Mouse (Mus musculus) heart, adult 9 months (tissue): ENCODE results near the gene Gast.
"Not testable (repeated sequence)": the region's sequence is repeated elsewhere in the genome, so short reads cannot be mapped to it uniquely, and the experiment has no call there.

ENCODE experiments used
- DNase-seq, 2 experiments: peaks; one replicate each; pipeline ENCODE4 v3.0.0; 2022; ENCODE audit warnings: low spot score in 2 of 2

Gene Gast

DNA sequence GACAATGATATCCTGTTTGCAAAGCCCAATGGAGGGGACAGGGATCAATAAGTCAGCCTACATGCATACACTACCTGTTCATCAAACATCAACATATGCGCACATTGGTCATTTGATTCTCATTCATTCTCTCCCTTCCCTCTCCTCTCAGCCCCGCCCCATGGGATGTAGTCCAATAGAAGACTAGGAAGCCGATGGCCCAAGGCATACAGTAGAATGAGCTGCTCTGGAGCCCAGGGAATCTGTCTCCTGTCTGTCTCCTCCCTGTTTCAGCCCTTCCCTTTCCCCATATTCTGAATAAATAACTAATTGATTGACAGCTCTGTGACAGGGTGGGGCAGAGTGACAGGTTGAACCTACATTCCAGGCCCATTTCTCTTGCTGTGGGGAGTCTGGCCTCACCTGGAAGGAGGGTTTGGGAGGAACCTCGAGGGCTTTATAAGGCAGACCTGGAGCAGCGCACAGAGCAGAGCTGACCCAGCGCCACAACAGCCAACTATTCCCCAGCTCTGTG is at the start of gene Gast:
TSS of gene Gast (plus strand) at position 464 of the 514 bp plus-strand sequence.
- DNase-seq = no peak

- no peak for DNase-seq
Observed at GRCm38 (mm10) chr11:100284988-100285387, 49.2 kb upstream of the Gast start.

GRCm38 (mm10) chr11:100287024-100287423 is 47.2 kb upstream of the Gast start:
- peak; percentile 12 to 65 for DNase-seq

DNA sequence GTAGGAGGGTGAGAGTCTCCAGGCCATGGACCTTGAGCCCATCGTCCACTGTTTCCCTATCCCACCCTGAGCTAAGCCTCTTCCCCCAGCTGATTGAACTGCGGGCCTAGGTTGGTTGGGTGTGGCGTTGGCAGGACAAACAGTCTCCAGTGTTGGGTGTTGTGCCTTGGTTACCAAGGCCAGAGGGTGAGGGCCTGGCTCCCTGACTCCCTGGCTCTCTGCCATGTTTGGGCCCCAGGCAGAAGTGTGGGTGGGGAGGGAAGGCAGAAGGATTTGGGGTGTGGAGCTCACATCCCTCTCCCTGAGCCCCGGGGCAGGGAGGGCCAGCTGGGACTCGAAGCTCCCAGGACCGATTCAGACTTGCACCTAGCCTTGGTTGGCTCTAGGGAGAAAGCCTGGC is 45.3 kb upstream of the Gast start:
- peak in 1 of 2 experiments; percentile 18 for DNase-seq

- DNase-seq = no peak
Observed at GRCm38 (mm10) chr11:100290235-100290634, 44.0 kb upstream of the Gast start.

- no peak for DNase-seq
Observed at GRCm38 (mm10) chr11:100292884-100293283, 41.3 kb upstream of the Gast start.

DNA sequence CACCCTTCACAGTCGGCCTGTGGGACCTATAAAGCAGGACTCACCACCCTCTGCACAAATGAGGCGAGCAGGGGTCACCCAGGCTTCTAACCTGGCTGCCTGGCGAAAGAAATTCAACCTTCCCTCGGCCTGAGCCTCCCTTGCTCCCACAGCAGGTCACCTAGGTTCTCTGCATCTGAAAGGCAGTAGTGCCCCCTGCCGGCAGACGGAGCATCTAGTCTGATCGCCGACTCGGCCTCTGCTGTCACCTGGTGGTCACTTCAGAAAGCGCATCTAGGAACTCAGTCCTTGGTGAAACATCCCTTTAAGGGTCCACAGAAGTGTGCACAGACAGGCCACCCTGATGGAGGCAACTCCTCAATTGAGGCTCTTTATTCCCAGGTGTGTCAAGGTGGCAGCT is 38.9 kb upstream of the Gast start:
- peak; percentile 25 to 58 for DNase-seq

GRCm38 (mm10) chr11:100297801-100298200 is 36.4 kb upstream of the Gast start:
- DNase-seq = no peak

GRCm38 (mm10) chr11:100298274-100299036 is 35.8 kb upstream of the Gast start:
- DNase-seq = peak in 1 of 2 experiments; percentile 68

DNA sequence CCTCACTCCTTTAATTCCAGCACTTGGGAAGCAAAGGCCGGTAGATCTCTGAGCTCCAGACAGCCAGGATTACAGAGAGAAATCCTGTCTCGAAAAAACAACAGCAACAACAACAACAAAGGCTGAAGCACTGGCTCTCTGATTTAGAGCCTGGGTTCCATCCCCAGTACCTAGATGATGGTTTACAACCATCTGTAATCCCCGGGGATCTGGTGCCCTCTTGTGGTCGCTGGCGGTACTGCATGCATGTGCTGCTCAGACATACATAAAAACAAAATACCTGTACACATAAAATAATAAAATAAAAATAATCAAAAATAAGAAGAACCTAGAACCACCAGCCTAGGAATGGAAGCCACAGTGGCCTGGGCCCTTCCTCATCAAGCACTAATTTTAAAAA is 33.9 kb upstream of the Gast start:
- no peak for DNase-seq

DNA sequence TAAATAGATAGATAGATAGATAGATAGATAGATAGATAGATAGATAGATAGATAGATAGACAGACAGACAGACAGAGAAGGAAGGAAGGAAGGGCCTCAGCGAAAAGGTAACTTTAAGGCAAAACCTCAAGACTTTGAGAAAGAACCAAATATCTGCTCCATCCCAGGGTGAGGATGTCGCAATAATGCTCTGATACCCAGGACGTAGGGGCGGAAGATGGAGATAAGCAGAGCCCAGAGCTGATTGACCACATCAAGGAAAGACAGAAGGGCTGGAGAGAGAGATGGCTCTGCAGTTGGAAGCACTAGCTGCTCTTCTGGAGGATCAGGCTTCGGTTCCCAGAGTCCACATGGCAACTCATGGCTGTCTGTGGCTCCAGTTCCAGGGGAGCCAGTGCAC is 32.9 kb upstream of the Gast start:
- no peak for DNase-seq

DNA sequence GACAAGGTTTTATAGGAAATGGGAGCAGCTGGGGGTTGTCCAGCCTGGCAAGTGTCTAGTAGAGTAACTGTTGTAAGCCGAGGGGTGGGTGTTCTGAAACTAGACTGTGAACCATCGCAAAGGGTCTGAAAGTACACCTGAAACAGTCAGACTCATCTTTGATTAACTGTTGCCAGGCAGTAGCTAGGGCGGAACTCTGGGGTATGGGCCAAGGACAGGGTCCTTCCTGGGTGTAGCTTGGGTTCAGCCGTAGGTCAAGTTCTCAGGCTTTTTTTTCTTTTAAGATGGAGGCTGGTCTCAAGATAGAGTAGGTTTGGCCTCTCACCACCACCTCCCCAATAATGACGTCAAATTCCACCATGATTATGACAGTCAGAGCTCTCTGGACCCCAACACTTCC is 26.3 kb upstream of the Gast start:
- no peak for DNase-seq

DNA sequence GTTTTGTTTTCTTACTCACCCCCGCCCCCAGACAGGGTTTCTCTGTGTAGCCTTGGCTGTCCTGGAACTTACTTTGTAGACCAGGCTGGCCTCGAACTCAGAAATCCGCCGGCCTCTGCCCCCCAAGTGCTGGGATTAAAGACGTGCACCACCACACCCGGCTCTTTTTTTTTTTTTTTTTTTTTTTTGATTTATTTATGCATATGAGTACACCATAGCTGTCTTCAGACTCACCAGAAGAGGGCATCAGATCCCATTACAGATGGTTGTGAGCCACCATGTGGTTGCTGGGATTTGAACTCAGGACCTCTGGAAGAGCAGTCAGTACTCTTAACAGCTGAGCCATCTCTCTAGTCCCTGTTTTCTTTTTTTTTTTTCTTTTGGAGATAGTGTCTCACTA is 25.5 kb upstream of the Gast start:
- DNase-seq = not testable (repeated sequence)

DNA sequence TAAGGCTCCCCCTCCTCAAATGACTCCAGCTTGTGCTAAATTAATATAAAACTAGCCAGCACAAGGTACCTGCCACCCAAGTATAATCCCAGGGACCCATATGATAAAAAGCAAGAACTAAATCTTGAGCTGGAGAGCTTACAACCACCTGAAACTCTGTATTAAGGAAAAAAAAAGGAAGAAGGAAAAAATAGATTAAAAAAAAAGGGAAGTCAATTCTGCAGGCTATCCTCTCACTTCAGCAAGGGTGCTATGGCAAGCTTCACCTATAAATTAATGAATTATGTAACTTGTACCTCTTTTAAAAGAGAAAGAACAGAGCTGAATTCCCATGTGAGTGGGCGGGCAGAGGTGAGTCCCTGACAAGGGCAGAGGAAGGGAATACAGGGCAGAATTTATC is 22.6 kb upstream of the Gast start:
- DNase-seq = no peak

DNA sequence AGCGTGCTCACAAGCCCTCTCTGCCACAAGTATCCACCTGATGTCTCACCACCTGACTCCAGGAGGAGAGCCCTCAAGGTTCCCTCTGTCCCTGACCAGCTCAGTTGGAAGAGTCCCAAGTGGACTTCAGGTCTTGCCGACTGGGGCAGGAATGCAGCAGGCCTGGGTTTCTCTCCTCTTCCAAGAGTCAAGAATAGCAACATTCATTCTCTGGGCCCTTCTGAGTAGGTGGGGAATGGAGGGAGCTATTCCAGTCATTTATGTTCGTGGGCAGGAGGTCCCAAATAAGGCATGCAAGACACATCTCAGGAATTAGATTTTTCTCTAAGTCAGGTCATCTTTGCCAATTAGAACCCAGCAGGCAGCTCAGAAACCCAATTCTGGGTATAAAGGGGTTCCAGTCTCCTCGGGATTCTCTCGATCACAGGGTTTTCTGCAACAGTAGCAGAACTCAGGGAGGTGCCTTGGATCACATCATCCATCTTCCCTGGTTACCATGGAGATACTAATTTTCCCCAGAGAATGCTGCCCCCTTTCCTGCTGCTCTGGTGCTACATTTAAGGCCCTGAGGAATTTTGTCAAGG is 22.0 kb upstream of the Gast start:
- peak in 1 of 2 experiments; percentile 56 for DNase-seq

- DNase-seq = no peak
Observed at GRCm38 (mm10) chr11:100313424-100313823, 20.8 kb upstream of the Gast start.

DNA sequence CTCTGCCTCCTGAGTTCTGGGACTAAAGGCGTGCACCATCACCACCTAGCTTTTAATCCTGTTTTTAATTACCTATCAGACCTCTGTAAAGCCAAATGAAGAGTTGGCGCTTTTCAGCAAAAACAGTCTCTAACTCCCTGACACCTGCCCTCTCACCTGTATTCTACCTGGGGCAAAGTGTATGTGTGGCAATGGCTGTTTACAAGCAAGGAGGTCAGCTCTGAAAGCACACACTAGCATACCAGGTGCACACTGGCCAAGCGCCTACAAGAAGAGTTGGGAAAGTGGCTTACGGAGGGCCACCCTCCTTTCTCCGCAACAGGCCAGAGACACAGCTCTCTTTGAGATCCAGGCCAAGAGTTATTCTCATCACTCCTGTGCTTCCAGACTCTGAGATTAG is 18.8 kb upstream of the Gast start:
- DNase-seq = no peak

- DNase-seq = no peak
Observed at GRCm38 (mm10) chr11:100317826-100318380, 16.3 kb upstream of the Gast start.

DNA sequence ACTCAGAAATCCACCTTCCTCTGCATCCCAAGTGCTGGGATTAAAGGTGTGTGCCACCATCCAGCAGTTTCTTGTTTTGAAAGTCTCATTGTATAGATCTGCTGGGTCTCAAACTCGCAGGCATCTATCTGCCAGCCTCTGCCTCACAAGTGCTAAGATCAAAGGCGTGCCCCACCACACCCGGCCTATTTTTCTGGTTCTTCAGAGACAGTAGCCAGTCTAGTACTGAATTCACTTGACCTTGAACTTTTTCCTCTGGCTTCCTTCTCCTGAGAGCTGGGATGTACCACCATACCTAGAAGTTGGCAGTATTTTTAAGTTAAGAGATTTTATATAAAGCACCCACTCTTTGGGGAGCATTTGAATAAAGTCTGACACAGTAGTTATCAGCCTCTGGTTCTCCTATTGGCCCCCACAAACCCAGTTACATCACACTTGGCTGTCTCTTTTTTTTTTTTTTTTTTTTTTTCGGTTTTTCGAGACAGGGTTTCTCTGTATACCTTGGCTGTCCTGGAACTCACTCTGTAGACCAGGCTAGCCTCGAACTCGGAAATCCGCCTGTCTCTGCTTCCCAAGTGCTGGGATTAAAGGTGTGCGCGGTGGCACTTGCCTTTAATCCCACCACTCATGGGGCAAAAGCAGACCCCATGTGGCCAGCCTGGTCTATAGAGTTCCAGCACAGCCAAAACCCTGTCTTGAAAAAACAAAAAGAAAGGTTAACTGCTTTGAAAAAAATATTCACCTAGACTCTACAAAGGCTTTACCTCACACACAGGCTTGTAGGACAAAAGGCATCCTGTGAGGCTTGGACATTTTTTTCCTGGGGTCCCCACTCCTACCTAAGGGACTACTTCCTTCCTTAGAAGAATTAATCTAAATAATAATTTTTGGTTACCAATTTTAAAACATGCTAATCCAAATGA is 15.4 kb upstream of the Gast start:
- DNase-seq = no peak

- DNase-seq = peak; percentile 99 to 100
Observed at GRCm38 (mm10) chr11:100319492-100320171, 14.6 kb upstream of the Gast start, which contains the start of gene Eif1. Gene Eif1 (plus strand): TSS chr11:100319885.

DNA sequence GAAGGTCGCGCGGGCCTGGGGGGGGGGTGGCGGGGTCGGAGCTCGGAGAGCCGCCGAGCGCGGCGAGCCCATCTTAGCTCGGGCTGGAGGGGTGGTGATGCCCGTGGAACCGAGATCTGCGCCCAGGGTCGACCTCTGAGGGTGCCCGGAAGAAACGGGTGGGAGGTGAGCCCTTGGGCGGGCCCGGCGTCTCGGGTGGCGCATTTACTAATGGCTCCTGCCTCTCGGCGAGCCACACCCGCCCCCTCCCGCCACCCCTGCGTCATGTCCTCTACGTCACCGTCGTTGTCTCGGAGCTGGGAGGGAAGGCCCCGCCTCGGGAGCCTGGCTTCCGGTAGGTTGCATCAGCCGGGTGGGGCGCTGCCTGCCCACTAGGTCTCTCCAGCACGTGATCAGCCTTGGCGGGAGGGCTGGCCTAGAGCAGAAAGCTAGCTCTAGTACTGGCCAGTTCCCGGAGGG is 14.0 kb upstream of the Gast start:
- peak; percentile 97 for DNase-seq
